Comparison of ENCODE assay signal across 1 mouse cellular context in genomic region chr5:76687961-76688600, GRCm38 (mm10).
TF ChIP-seq lines count a peak whose summit lies in the region.

No protein-coding gene starts in this region.

TF ChIP-seq in CH12.LX, 34 proteins besides CTCF, POLR2A, EP300 and RAD21:
- TF ChIP-seq MAZ (IDR thresholded peaks at IDR 0.05; ENCODE audit: low read depth, low read length) (no peak), NRF1 (IDR thresholded peaks at IDR 0.05; ENCODE audit: low read depth, low read length) (no peak), MYC (IDR thresholded peaks at IDR 0.05; ENCODE audit: low read depth, low read length) (no peak), CHD2 (IDR thresholded peaks at IDR 0.05; ENCODE audit: low read length) (no peak), E2F4 (IDR thresholded peaks at IDR 0.05; ENCODE audit: insufficient replicate concordance, low read depth, low read length) (no peak), UBTF (IDR thresholded peaks at IDR 0.05; ENCODE audit: low read depth, low read length) (no peak), POLR2AphosphoS2 (IDR thresholded peaks at IDR 0.05; ENCODE audit: low read depth, low read length) (no peak), TBP (conservative IDR thresholded peaks at IDR 0.05; ENCODE audit: low read depth, low read length) (no peak), ELF1 (IDR thresholded peaks at IDR 0.05; ENCODE audit: low read depth, low read length) (no peak), ZMIZ1 (IDR thresholded peaks at IDR 0.05; ENCODE audit: low read depth, low read length) (no peak)
